Mouse (Mus musculus) T-helper 1 cell (primary cell): Measurements from ENCODE around the gene Zfp605.
"Not testable (repeated sequence)": the region's sequence is repeated elsewhere in the genome, so short reads cannot be mapped to it uniquely, and the experiment has no call there.

Source experiments
- in situ Hi-C: fragments of 300-600 bp; cut with MboI, MseI; formaldehyde crosslinking; loops from one replicate; pipeline ENCODE4 v1.15.1; 2025; ENCODE audit warnings: high pct_unique_total_duplicates

The Zfp605 gene

DNA sequence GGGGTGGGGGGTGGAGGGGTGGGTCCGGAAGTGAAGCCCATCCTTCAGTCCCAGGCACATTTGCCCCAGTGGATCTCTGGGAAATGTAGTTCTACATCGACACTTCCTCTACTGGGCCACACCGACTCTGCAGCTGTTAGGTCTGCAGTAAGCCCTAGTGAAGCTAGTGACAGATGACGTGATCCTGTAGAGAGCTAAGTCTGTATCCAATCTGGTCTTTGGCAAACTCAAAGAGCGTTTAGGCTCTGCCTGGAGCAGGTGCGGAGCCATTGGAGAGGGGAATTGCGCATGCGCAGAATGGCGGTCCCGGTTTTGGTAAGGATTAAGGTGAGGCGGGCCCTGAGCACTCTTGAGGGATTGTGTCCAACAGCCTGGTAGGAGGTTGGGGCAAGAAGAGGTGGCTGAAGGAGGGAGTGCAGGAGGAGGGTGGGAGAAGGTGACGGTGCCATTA lies at the start of gene Zfp605:
Gene Zfp605 (plus strand): TSS at position 102 of the 451 bp plus-strand sequence.
- in situ Hi-C loops = loop anchor here (10.0 kb wide), 1 partner anchor 555 kb away; the partner anchor contains the start of gene Crlf2

DNA sequence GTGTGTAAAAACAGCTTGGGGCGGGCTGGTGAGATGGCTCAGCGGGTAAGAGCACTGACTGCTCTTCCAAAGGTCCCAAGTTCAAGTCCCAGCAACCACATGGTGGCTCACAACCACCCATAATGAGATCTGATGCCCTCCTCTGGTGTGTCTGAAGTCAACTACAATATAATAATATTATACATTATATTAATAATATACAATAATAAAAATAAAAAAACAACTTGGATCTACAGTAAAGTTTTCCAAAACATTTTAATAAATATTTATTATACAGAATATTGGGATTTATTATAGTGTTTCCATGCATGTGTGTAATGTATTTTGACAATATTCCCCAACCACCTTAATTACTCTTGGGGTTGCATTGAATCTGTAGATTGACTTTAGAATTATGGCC lies 37.5 kb upstream of the Zfp605 start, which contains the start of gene Gm17655:
Gene Gm17655 (minus strand): TSS at position 101 of the 400 bp plus-strand sequence.
- in situ Hi-C loops = not testable (repeated sequence)

DNA sequence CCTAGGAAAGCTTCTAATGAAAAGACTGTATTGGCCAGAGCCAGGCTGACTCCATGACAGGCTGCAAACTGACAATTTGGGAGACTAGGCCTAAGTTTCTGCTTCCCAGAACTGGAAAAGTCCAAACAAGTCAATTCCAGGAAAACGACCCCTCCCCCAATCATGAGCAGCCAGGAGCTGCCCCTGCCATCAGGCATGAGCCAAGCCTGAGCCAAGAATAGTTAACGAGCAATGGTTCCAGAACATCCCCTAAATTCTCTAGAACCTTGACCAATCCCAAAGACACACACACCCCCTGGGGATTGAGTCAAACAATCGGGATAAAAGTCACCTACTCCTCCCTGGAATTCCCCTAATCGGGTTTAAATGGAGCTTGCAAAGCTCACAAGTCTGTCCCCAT lies 26.9 kb upstream of the Zfp605 start:
- in situ Hi-C loops = no loop called here

DNA sequence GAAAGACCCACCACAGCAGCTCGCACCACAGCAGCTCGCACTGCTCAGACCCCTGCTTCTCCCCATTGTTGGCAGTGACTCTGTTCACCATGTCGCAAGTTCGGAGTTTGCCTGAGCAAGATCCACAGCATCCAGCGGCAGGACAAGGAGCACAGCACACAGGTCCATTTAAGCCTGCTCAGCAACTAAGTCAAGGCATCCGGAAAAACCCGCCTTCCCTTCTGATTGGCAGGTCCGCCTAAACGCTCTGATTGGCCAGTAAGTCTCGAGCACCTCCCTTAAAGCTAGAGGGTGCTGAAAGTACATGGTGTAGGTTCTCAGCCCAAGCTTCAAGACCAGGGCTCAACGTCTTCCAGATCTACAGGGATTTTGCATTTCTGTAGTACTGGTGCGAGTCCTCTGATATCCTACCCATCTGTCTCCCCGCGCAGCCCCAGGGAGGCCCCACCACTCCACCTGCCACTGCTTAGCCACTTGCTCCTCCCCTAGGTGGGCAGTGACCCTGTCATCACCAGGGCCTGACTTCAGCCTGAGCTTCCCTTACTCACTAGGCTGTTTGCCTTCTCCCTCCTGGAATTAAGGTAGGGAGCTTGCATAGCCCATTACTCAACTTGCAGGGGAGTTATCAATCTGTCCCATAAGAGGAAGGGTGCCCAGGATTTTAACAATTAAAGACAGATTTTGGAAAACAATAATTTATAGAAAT lies 23.6 kb upstream of the Zfp605 start:
- in situ Hi-C loops = no loop called here

DNA sequence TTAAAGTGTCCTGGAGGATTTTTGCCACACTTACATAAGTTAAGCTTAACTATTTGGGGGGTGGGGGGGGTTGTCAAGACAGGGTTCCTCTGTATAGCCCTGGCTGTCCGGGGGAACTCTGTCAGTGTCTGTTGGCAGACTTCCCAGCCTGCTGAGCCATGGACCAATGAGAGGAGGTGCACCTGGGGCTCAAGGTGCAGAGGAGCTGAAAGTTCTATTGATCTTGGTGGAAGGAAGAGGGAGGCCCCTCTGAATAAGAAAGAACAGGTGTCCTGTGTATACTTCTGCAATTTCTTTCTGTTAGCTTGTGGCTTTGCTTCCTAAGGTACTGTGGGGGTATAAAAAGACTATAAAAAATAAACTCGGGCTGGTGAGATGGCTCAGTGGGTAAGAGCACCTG lies 18.3 kb upstream of the Zfp605 start:
- in situ Hi-C loops = no loop called here

DNA sequence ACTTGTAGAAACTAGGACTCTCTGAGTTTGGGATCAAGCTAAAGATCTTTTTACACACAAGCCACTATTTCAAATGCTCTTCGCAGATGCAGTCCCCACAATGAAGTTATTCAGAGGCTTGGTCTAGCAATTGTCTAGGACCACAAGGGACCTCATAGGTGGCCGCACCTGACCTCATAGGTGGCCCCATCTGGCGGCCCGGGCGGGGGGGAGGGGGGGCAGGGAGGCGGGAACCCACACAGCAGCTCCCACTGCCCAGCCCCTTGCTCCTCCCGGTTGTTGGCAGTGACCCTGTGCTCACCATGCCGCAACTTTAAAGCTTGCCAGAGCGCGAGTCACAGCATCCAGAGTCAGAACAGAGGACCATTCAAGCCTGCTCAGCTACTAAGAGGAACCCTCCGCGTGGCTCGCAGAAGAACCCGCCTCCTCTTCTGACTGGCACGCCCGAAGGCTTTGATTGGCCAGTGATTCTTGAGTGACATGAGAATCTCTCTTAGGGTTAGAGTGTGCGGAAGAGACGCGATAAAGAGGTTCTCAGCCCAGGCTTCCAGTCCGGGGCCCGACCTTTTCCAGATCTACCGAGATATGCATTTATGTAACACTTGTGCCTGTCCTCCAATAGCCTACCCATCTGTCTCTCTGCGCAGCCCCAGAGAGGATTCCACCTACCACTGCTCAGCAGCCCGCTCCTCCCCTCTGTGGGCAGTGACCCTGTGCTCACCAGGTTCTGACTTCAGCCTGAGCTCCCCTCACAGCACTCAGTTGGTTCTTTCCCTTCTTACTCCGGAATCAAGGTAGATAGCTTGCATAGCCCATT lies 15.7 kb upstream of the Zfp605 start, which contains the start of gene Gm35315:
Gene Gm35315 (minus strand): TSS at position 391 of the 817 bp plus-strand sequence.
- in situ Hi-C loops = no loop called here

DNA sequence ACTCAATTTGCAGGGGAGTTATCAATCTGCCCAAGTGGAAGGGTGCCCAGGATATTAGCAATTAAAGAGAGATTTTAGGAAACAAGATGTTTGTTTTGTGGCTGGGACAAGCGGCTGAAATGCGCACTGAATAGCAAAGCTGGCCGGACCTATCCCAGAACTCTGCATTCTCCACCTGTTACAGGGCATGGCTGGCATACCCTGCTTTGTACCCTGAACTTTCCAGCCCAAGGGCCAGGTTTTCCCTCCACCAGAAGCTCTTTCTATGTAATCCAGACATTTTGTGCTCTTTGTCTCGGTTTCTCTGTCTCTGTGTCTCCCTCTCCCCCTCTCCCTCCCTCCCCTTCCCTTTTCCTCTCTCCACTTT lies 15.1 kb upstream of the Zfp605 start:
- in situ Hi-C loops = no loop called here

DNA sequence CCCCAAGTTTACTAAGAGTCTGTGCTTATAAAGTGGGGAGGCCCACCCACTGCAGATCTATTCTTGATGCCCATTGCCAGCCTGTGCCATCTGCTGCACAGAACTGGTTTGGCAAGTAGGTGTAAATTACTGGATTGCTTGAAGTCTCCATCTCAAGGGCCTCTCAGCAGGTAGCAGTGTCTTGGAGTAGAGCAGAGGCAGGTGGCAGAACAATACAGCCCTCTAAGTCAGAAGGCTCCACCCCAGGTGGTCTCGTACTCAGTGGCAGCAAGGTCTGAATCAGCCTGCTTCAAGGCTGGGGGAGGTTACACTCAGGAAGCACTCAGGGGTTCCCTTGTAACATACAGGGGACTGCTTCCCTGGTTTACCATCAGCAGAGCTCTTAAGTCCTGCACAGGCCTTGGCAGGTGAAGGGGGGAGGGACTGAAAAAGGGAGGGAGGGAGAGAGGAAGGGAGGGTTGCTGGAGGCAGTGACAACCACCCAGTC lies 10.9 kb upstream of the Zfp605 start:
- in situ Hi-C loops = no loop called here

DNA sequence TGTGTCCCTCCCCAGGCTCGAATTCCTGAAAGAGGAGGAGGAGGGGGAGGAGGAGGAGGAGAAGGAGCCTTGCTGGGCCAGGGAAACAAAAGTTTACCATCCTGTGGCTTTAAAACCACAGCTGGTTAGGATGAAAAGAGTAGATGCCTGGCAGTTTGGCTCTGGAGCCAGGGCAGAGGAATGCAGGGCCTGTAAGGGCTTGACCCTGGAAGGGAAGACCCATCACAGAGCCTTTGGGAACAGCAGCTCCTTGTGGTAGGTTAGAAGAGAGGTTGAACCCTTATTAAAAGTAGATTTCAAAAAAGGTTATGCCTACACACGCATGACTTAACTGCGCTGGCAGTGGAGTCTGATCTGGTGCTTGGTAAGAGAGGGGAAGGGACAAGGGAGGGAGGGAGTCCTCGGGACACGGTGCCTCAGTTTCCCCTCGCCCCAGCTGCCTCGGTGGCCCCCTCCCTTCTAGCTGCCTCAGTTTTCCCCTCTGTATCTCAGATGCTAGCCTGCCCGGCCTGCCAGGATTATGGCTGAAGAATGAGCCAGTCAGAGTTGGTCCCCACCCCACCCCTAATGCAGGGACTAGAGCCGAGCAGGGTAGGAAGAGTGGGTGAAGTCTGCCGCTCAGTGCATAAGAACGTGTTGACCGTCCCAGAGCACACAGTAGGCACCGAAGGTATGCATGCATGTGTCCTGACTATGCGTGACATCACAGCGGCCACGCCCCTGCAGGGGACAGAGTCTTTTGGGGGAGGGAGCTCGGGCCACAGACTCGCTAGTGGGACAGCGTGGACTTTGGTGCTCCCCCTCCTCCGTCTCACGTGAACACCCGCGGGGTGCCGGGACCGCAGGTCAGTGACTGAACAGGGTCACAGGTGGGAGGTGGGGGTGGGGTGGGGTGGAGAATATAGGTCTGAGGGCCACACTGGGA lies 10.0 kb upstream of the Zfp605 start, which contains the start of gene Plcxd1:
Gene Plcxd1 (plus strand): TSS at position 314 of the 925 bp plus-strand sequence.
- in situ Hi-C loops = loop anchor here (10.0 kb wide), 1 partner anchor 545 kb away; the partner anchor contains the start of gene Crlf2

DNA sequence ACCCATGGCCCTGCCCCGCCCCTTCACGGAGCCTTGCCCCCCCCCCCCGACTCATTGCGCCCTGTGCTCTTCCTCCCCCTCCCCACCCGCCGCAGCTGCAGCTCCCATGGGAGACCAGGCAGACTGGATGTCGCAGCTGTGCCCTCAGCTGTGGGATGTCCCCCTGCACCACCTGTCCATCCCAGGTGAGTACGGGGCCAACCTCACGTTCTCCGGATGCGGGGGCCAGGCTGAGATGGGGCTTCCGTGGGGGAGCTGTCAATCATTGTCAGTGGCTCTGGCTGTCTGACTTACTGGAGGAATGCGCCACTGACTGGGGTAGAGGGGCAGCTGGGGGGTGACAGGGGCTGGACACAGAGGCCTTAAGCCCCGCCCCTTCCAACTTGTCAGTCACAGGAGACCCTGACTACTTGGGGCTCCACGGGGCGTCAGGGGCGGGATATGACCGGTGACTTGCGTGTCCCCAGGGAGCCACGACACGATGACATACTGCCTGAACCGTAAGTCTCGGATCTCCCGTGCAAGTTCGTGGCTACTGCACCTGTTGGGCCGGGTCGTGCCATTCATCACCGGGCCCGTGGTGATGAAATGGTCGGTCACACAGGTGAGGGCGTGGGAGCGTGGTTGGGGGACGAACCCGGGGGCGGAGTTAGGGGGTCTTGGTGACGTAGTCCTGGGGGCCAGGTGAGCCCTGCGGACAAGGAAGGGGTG lies 8.8 kb upstream of the Zfp605 start:
- in situ Hi-C loops = loop anchor here (10.0 kb wide), 1 partner anchor 546 kb away; the partner anchor contains the start of gene Crlf2

DNA sequence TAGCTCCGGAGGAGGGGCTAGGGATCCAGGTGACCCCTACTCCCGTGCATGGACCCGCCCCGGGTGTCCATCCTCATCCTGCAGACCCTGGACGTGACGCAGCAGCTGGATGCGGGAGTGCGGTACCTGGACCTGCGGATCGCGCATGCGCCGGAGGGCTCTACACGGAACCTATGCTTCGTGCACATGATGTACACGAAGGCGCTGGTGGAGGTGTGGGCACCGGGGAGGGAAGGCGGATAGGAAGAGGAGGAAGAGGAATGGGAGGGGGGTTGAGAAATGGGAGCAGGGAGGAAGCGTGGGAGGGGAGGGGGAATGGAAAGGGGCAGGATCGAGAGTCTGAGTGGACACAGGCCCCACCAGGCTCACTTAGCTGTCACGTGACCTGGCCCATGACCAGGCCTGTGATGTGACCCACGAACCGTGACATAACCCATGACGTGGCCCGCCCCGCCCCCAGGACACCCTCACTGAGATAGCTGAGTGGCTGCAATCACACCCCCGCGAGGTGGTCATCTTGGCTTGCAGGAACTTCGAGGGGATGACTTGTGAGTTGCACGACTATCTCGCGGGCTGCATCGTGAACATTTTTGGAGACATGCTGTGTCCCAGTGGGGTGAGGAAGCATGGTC lies 8.1 kb upstream of the Zfp605 start:
- in situ Hi-C loops = loop anchor here (10.0 kb wide), 1 partner anchor 547 kb away; the partner anchor contains the start of gene Crlf2

DNA sequence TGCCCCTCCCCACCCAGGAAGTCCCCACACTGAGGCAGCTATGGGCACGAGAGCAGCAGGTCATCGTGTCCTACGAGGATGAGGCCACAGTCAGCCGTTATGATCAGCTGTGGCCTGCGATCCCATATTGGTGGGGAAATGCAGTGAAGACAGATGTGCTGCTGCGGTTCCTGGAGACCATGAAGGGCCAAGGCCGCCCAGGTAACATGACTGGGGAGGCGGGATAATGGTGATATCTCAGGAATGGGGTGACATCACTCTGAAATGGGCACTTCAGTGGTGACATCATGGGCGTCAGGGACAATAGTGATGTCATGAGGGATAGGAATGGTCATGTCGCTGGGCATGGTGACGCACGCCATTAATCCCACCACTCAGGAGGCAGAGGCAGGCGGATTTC lies 7.5 kb upstream of the Zfp605 start:
- in situ Hi-C loops = loop anchor here (10.0 kb wide), 1 partner anchor 548 kb away; the partner anchor contains the start of gene Crlf2

DNA sequence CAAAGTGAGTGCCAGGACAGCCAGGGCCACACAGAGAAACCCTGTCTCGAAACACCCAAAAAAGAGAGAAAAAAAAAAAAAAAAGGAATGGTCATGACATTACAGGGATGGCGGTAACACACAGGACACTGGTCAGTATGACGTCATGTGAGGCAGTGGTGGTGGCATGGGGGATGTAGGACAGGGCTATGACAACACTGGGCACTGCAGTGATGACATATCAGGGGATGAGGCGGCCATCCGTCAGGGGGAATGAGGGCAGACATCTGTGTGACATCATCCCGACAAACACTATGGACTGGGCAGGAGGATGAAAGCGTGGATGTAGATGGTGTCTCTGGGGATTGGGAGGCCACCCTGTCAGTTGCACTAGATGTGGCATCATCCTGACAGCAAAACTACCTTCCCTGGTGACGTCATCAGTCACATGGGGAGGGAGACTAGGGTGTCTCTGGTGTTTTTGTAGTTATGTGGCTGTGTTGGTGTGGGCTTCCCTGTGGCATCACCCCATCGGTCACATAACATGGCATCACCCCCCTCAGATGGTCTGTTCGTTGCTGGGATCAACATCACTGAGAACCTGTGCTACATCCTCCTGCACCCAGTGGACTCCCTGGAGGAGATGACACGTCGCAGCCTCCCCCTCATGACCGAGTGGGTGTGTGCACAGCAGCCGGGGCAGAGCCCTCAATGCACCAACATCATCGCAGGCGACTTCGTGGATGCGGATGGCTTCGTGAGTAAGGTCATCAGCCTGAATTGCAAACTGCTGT lies 6.9 kb upstream of the Zfp605 start:
- in situ Hi-C loops = loop anchor here (10.0 kb wide), 1 partner anchor 548 kb away; the partner anchor contains the start of gene Crlf2

DNA sequence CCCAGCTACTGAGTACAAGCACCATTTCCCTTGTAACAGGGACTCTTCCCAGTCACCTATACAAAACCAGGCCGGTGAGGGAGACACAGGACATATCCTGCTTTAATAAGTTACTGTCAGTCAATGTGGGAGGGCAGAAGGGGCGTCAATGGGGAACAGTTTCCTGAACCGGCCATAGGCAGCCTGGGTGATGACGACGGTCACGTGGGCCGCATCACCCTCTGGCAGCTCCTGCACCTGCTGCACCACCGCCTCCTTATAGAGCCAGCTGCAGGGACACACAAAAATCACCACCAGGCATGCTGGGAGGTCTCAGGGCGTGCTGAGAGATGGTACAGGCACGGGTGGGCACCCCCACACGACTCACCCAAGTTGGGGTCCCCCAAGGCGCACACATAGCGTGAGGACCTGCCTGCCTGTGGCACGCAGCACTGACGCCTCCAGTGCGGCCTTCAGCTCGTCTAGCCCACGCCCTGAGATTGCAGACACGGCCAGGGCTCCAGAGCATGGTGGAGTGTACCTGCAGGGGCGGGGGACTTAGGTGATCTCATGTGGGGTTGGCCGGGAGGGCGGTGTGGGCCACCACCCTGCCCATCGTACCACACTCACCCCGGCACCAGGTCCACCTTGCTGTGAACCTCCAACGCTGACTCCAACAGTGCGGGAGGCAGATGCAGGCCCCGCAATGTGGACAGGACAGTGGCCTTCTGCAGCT lies 5.8 kb upstream of the Zfp605 start:
- in situ Hi-C loops = loop anchor here (10.0 kb wide), 1 partner anchor 549 kb away; the partner anchor contains the start of gene Crlf2

DNA sequence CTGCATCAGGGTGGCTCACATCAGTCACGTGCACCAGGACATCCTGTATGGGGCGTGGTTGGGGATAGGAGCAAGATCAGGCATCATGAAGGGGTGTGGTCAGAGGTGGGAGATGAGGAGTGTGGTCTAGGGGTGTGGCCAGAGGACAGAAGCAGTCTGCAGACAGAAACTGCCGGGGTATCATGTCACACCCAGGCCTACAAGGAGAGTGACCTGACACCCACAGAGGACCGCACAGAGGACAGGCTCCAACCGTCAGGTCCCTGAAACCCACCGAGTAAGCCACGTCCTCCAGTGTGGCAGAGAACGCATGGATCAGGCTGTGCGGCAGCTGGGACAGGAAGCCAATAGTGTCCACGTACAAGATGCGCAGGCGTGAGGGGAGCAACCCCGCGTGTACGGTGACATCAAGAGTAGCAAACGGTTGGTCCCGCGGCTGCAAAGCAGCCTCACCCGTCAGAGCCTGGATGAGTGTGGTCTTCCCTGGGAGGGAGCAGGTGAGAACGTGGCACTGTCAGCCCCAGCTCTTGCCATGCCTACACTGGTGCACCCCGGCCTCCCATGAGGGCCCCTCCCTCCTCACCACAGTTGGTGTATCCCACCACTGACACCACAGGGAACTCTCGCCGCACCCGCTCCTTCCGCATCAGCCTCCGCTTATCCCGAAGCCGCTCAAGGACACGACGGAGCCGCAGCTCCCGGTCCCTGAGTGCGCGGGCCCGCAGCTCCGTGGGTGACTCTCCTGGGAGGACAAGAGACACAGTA lies 5.1 kb upstream of the Zfp605 start:
- in situ Hi-C loops = loop anchor here (10.0 kb wide), 1 partner anchor 550 kb away; the partner anchor contains the start of gene Crlf2

DNA sequence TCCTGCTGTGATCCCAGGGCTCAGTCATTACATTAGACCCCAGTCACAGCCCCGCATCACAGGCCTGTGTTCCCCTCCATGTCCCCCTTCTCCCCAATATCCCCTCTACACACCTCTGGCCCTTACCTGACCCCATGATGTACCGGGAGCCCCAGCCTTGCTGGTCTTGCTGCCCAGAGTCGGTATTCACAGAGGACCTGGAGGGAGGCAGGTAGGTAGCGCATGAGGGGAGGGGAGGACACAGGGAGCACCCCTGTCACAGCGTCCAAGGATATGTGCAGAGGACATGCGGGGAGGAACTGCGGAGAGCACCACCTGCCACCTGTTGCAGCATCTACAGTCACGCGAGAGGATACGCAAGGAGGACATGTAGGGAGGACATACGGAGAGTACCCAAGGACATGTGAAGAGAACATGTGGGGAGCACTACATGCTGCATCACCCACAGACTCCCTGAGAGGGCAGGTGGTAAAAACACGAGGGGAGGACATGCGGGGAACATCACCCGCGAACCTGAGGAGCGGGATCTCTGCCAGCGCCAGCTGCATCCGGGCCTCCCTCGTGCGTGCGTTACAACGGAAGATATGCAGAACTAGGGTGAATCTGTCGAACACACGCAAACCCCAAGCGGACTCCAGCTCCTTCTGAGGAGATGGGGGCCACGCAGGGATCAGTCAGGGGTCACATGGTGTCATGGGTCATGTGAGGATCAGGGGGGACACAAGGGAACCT lies 3.6 kb upstream of the Zfp605 start:
- in situ Hi-C loops = loop anchor here (10.0 kb wide), 1 partner anchor 552 kb away; the partner anchor contains the start of gene Crlf2
